Comparison of ENCODE assay signal across 10 mouse cellular contexts in the genomic region with DNA sequence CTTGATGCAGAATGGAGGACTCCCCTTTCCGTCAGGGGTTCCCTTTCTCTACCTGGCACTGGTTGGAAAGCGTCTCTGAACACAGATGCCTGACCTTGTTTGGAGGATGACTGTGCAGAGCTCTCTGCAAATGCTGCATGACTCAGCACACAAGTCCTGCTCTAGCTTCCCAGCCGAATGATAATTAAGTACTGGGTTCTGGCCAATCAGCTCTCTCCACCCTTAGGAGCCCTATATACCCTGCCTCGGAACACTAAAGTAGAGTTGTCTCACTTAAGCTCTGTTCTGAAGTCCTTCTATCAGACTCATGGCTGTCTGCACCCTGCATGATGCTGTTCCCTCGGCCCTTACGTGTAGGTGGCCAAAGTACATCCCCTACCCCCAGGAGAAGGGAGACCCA.
DNase-seq lines count a peak whose midpoint lies in the region; ATAC-seq lines count a peak whose summit lies in the region.
"Had no signal": no experiment of that assay in that cellular context is flagged by ENCODE, and none has a peak within 500 bp of the region (broad histone marks: within the 10 kb centered on the region; RNA-seq: fewer than 3 reads in every experiment).

No protein-coding gene starts in this region.

- no peaks in the 10 kb centered on the region for H3K9me3 ChIP-seq in intestine, embryonic 16.5 days (ENCODE audit: control insufficient read depth, low read length)
- H3K9me3 ChIP-seq in hindbrain, embryonic 13.5 days, result no peaks in the 10 kb centered on the region

- H3K36me3 ChIP-seq in intestine, embryonic 16.5 days (ENCODE audit: control insufficient read depth, insufficient read depth, low read length), result no peaks in the 10 kb centered on the region
- no peaks in the 10 kb centered on the region for H3K36me3 ChIP-seq in hindbrain, embryonic 13.5 days

- no peak overlapping the region for H3K9ac ChIP-seq in intestine, embryonic 16.5 days (ENCODE audit: low read depth, low read length)
- no peak overlapping the region for H3K9ac ChIP-seq in hindbrain, embryonic 13.5 days

- 0 out of 2 replicates have a peak, but pooled peaks cover 2% of the 10 kb centered on the region for H3K4me1 ChIP-seq in intestine, embryonic 16.5 days (ENCODE audit: control insufficient read depth, insufficient read depth, low read length)
- no peaks in the 10 kb centered on the region for H3K4me1 ChIP-seq in hindbrain, embryonic 13.5 days (replicated peaks)

- H3K4me3 ChIP-seq in intestine, embryonic 16.5 days (ENCODE audit: low read length), result no peak overlapping the region
- H3K4me3 ChIP-seq in hindbrain, embryonic 13.5 days, result no peak overlapping the region

- no peak overlapping the region for H3K27ac ChIP-seq in intestine, embryonic 16.5 days (ENCODE audit: low read length)
- H3K27ac ChIP-seq in hindbrain, embryonic 13.5 days, result no peak overlapping the region

- intact Hi-C loops in left cerebral cortex, postnatal 4 days (cut with DNase I), result no loop called here

- ATAC-seq in frontal cortex, adult (ENCODE audit: low TSS enrichment), result peak; percentile 79
- ATAC-seq in intestine, embryonic 16.5 days, result peak; percentile 73
- ATAC-seq in hindbrain, embryonic 13.5 days (ENCODE audit: low FRiP score), result no peak
- ATAC-seq: CD4-positive, CD25-positive, alpha-beta regulatory T cell, adult 4 months had no signal

- H3K4me2 ChIP-seq in intestine, embryonic 16.5 days (ENCODE audit: low read depth, low read length), result no peak overlapping the region
- H3K4me2 ChIP-seq in hindbrain, embryonic 13.5 days, result no peak overlapping the region

- DNase-seq in frontal cortex, adult 2 months (ENCODE audit: extremely low spot score in 1 of 2, low spot score in 1 of 2), result no peak
- peak; percentile 9 for DNase-seq in spleen, adult 12 weeks (ENCODE audit: low spot score)
- DNase-seq in spleen, postnatal 4 days (ENCODE audit: low spot score in 2 of 2), result no peak
- no peak for DNase-seq in retina, embryonic 14.5 days (ENCODE audit: low spot score)
- no peak for DNase-seq in left cerebral cortex, postnatal 4 days
- DNase-seq: cerebellum, adult 11-12 months had no signal

- no peaks in the 10 kb centered on the region for H3K27me3 ChIP-seq in intestine, embryonic 16.5 days (replicated peaks; ENCODE audit: control insufficient read depth, insufficient read depth, low read length)
- H3K27me3 ChIP-seq in hindbrain, embryonic 13.5 days, result no peaks in the 10 kb centered on the region

- WGBS in intestine, embryonic 16.5 days, result 76% methylated on average over 6 of the region's 6 CpGs
- WGBS in hindbrain, embryonic 13.5 days, result 79% methylated on average over 6 of the region's 6 CpGs
